Mouse (Mus musculus) urinary bladder, postnatal 14 days (tissue): ENCODE results near the gene Tfam.
A peak's percentile ranks its signal among the peaks of the same experiment; 100 is the strongest.

Experiments used
- DNase-seq: peaks from one replicate; pipeline ENCODE4 v3.0.0; 2021; ENCODE audit warnings: low spot score

Tfam gene

GRCm38 (mm10) chr10:71238240-71238554 lies at the start of gene Tfam:
Tfam (minus strand) TSS chr10:71238280.
- DNase-seq = no peak

DNA sequence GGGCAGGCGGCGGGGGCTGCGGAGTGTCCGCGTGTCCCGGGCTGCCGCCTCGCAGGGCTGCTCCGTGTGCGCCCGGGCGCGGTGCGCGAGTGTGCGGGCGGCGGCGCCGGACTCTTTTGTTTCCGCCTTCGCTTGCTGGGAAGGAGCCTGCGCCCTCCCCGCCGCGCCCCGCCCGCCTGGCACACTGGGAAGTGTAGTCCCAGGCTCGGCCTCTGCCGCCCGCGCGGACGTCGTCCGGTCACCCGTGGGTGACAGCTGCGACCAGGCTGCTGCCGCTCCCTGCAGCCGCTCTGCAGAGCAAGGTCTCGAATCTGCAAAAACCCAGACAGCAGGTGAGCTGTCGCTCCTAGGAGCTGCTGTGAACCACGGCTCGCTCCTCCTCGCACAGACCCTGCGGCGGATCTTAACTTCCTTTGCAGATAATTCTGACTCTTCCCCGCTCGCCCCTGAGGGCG lies 47.1 kb upstream of the Tfam start, which contains the start of gene Ube2d1:
Gene Ube2d1, minus strand, starts transcription at position 137 of the 455 bp plus-strand sequence.
- peak; percentile 90 for DNase-seq

GRCm38 (mm10) chr10:71284511-71285125 lies 46.5 kb upstream of the Tfam start:
- DNase-seq = peak; percentile 24

GRCm38 (mm10) chr10:71284131-71284510 lies 46.0 kb upstream of the Tfam start:
- DNase-seq = no peak

- DNase-seq = no peak
Measured at GRCm38 (mm10) chr10:71273008-71273739, 35.1 kb upstream of the Tfam start.

DNA sequence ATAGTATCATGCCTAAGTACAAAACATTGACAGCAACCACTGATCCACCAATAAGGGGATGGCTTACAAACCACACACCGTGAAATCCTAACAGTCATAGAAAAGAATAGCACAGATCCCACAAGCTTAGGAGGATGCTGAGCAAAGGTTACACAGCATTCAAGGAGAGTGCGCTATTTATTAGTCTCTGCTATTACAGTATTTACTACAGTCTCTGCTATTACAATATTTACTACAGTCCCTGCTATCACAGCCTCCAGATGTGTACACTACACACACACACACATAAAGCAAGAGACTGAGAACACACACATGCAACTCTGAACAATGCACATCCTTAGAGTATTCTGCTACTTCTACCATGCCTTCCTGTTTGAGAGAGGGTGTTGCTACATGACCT lies 29.9 kb upstream of the Tfam start:
- DNase-seq = no peak

DNA sequence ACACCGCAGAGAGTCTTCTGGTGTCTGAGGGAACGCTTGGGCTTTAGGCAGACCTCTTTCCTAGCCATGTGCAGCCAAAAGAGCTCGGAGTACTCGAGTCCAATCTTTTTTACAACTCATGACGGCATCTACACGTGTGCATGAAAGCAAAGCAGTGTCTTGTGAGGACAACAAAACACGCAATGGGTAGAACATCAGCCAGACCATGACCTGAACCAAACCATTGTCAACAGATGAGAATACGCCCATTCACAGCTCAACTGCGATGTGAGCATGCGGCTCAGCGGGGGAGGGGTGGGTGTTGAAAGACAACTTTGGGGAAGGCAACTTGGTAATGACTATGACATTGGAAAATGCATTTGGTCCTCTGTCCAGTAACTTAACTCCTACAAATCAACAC lies 29.4 kb upstream of the Tfam start:
- DNase-seq = no peak

GRCm38 (mm10) chr10:71265067-71265466 lies 27.0 kb upstream of the Tfam start:
- DNase-seq = no peak

- DNase-seq = peak; percentile 6
Measured at GRCm38 (mm10) chr10:71261637-71262036, 23.6 kb upstream of the Tfam start.

DNA sequence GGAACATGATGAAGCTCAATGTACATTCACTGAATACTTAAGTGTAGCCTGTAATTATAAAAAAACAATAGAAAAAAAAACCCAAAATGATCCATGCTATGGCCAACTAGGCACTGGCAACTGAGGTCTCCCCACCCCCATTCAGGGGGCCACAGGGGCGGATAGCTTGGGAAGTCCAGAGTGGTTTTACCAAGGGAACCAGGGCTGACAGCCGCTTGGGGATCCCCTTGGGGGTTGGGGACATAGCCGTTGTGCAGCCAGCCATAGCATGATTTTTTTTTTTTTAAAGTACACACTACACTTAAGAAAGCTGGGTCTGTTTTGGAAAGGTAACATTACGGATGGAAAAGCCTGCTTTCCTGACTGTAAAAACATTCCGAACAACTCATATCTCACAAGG lies 20.9 kb upstream of the Tfam start:
- no peak for DNase-seq

DNA sequence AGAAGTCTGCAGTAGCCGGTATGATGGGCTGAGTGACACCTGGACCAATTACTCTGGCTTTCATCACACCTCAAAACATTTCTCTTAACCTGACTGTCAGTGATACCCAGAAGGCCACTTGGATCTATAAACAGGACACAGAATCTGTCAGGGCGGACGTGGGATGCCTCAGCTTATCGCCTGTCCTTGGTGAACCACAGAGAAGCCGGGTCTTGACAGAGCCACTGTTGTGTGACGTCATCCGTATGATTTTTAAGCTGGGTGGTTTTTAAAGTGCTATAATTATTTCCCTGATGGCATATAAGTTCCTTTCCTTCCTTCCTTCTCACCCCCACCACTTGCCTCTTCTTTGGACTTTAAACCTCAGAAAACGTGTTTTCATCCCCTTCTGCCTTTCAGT lies 20.4 kb upstream of the Tfam start:
- DNase-seq = no peak

- no peak for DNase-seq
Measured at GRCm38 (mm10) chr10:71253147-71253546, 15.1 kb upstream of the Tfam start.

- no peak for DNase-seq
Measured at GRCm38 (mm10) chr10:71252421-71252820, 14.3 kb upstream of the Tfam start.

DNA sequence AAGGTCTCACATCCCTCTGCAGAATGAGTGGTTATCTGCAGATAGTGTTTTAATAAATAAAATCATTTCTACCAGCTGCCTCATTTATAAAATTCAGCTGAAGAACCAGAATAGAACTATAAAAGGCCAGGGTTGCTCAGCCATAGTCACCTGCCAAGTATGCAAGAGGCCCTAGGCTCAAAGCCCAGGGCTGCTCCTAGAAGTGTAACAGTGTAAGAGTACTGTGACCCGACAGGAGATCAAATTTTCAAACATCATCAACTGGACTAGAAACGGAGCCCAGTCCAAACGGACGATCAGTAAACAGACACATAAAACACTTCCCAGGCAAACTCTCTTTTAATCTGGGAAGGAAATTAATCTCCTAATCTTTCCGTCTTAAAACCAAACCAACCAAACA lies 13.8 kb upstream of the Tfam start:
- DNase-seq = no peak

DNA sequence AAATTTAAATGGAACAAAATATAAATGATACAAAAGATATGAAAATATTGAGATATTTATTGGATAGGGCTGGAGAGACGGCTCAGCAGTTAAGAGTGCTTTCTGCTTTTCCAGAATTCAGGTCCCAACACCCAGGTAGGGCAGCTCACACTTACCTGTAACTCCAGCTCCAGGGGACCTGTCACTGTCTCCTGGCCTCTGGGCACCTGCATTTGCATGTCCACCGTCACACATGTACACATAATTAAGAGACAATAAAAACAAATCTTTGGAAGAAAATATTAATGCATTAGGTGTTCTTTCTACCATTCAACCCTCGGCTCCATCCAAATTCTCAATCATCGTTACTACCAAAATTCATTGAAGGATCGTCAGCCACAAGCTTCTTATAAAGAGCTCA lies 13.2 kb upstream of the Tfam start:
- DNase-seq = no peak

DNA sequence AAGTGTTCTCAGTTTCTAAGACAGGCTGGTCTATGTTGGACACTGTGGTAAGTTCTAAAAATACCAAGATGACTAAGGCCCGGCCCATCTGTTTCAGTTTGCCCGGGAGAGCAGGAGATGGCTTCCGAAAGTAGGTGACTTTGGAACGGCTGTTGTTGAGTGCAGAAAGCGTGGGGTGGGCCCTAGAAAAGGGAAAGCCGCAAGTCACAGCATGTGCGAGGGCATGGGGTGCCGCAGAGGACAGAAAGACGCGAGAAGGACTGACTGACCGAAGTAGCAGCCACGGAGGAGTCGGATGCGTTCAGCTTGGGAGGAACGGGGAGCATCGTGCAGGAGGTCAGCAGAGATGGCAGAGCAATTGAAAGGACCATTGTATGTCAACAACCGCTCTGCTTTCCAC lies 12.4 kb upstream of the Tfam start:
- DNase-seq = no peak

GRCm38 (mm10) chr10:71249086-71249880 lies 11.2 kb upstream of the Tfam start:
- DNase-seq = no peak

- no peak for DNase-seq
Measured at GRCm38 (mm10) chr10:71246956-71247355, 8.9 kb upstream of the Tfam start.

- DNase-seq = no peak
Measured at GRCm38 (mm10) chr10:71239479-71240120, 1.5 kb upstream of the Tfam start.

- DNase-seq = peak; percentile 95
Measured at GRCm38 (mm10) chr10:71237516-71238239, 402 bp downstream of the Tfam start.

GRCm38 (mm10) chr10:71234071-71234470 lies 4.0 kb downstream of the Tfam start:
- DNase-seq = no peak

DNA sequence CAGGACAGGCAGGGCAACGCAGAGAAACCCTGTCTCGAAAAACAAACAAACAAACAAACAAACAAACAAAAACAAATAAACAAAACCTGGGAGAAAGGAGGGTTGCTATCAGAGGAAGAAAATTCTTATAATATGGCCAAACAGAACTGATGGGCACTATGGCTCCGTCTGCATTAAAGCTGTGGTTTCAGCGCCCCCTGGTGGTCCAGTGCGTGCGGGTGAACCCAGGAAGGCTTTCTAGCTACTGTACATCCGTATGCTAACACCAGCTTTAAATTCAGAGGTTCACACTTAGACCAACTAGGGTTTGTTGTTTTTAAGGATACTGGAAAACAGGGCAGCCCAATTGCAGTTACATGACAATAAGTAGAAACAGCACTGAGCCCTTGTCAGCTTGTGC lies 12.2 kb downstream of the Tfam start:
- DNase-seq = peak; percentile 89
